12 mouse cellular contexts compared by ENCODE assay signal in genomic region chr10:5288262-5288661, GRCm38 (mm10).
DNase-seq lines count a peak whose midpoint lies in the region; ATAC-seq and TF ChIP-seq lines count a peak whose summit lies in the region.
"Had no signal": no experiment of that assay in that cellular context is flagged by ENCODE, and none has a peak within 500 bp of the region (broad histone marks: within the 10 kb centered on the region; RNA-seq: fewer than 3 reads in every experiment).

No protein-coding gene starts in this region.

- no peak for DNase-seq in lung, adult 2 months
- DNase-seq in lung, postnatal 14 days: no peak
- no peak for DNase-seq in stomach, postnatal 0 days (ENCODE audit: low spot score)
- no peak for DNase-seq in urinary bladder, postnatal 25 days (ENCODE audit: low spot score)
- no peak for DNase-seq in c-Kit-positive CD71-positive TER-119-positive erythroid progenitor cells, embryonic 14.5 days (ENCODE audit: low spot score)
- DNase-seq: right cerebral cortex, postnatal 25 days; thymus, postnatal 36 days had no signal

- no peaks in the 10 kb centered on the region for H3K27me3 ChIP-seq in limb, embryonic 13.5 days
- no peaks in the 10 kb centered on the region for H3K27me3 ChIP-seq in stomach, postnatal 0 days (ENCODE audit: control insufficient read depth, insufficient read depth, low read length)
- H3K27me3 ChIP-seq: forebrain, embryonic 13.5 days; liver, embryonic 15.5 days had no signal

- H3K4me3 ChIP-seq in lung, adult 2 months (replicated peaks; ENCODE audit: extremely low read depth, low read depth, low read length): peak overlapping the region; percentile 60
- H3K4me3 ChIP-seq in embryonic fibroblast, embryonic 13.5 days (ENCODE audit: insufficient read depth, low read length): peak overlapping the region; percentile 46
- H3K4me3 ChIP-seq in limb, embryonic 13.5 days: peak overlapping the region; percentile 41
- peak overlapping the region; percentile 34 for H3K4me3 ChIP-seq in stomach, postnatal 0 days (ENCODE audit: low read depth, low read length)
- H3K4me3 ChIP-seq: forebrain, embryonic 13.5 days; liver, embryonic 15.5 days had no signal

- no peak for TF ChIP-seq EP300 in stomach, postnatal 0 days (optimal IDR thresholded peaks at IDR 0.05)

- H3K4me2 ChIP-seq in limb, embryonic 13.5 days (replicated peaks): peak overlapping the region; percentile 64
- H3K4me2 ChIP-seq in stomach, postnatal 0 days (replicated peaks; ENCODE audit: low read depth): peak overlapping the region; percentile 52
- H3K4me2 ChIP-seq: forebrain, embryonic 13.5 days; liver, embryonic 15.5 days had no signal

- no peak for TF ChIP-seq POLR2A in lung, adult 2 months (IDR thresholded peaks at IDR 0.05; ENCODE audit: borderline replicate concordance, extremely low read depth, low read depth, low read length)
- no peak for TF ChIP-seq POLR2A in embryonic fibroblast, embryonic 13.5 days (IDR thresholded peaks at IDR 0.05; ENCODE audit: low read depth, low read length)

- no peak for TF ChIP-seq CTCF in lung, adult 2 months (IDR thresholded peaks at IDR 0.05; ENCODE audit: insufficient read depth, low read length)
- no peak for TF ChIP-seq CTCF in embryonic fibroblast, embryonic 13.5 days (IDR thresholded peaks at IDR 0.05; ENCODE audit: borderline replicate concordance, insufficient read depth, low read length)
- TF ChIP-seq CTCF in stomach, postnatal 0 days (IDR thresholded peaks at IDR 0.05; ENCODE audit: low read depth): no peak

- 12% methylated on average over 6 of the region's 6 CpGs for WGBS in lung, adult 2 months
- 31% methylated on average over 6 of the region's 6 CpGs for WGBS in limb, embryonic 13.5 days
- WGBS in stomach, postnatal 0 days: 17% methylated on average over 6 of the region's 6 CpGs

- H3K9me3 ChIP-seq in limb, embryonic 13.5 days: peaks cover 8% of the 10 kb centered on the region; the same call in 1 of the 2 replicates
- H3K9me3 ChIP-seq in stomach, postnatal 0 days (ENCODE audit: control insufficient read depth, low read length): no peaks in the 10 kb centered on the region
- H3K9me3 ChIP-seq: forebrain, embryonic 13.5 days; liver, embryonic 15.5 days had no signal

- H3K27ac ChIP-seq in embryonic fibroblast, embryonic 13.5 days (ENCODE audit: insufficient read depth, low read length): peak overlapping the region; percentile 96
- H3K27ac ChIP-seq in limb, embryonic 13.5 days: no peak overlapping the region; the same call in 1 of the 2 replicates
- H3K27ac ChIP-seq in stomach, postnatal 0 days (replicated peaks): peak overlapping the region; percentile 95
- H3K27ac ChIP-seq: forebrain, embryonic 13.5 days; liver, embryonic 15.5 days had no signal

- no peaks in the 10 kb centered on the region; the same call in 1 of the 2 replicates for H3K4me1 ChIP-seq in lung, adult 2 months (ENCODE audit: control insufficient read depth, insufficient read depth, low read length)
- H3K4me1 ChIP-seq in embryonic fibroblast, embryonic 13.5 days (ENCODE audit: control insufficient read depth, insufficient read depth, low read length): 0 out of 2 replicates have a peak, but pooled peaks cover 1% of the 10 kb centered on the region
- peaks cover 28% of the 10 kb centered on the region for H3K4me1 ChIP-seq in limb, embryonic 13.5 days
- H3K4me1 ChIP-seq in stomach, postnatal 0 days (replicated peaks; ENCODE audit: control insufficient read depth, insufficient read depth): no peaks in the 10 kb centered on the region
- H3K4me1 ChIP-seq: forebrain, embryonic 13.5 days; liver, embryonic 15.5 days had no signal

- peak overlapping the region; percentile 59; the same call in 1 of the 2 replicates for H3K9ac ChIP-seq in limb, embryonic 13.5 days
- H3K9ac ChIP-seq in stomach, postnatal 0 days (ENCODE audit: low read length): no peak overlapping the region
- H3K9ac ChIP-seq: forebrain, embryonic 13.5 days; liver, embryonic 15.5 days had no signal

- no peaks in the 10 kb centered on the region for H3K36me3 ChIP-seq in limb, embryonic 13.5 days
- no peaks in the 10 kb centered on the region for H3K36me3 ChIP-seq in stomach, postnatal 0 days (ENCODE audit: control insufficient read depth, insufficient read depth, low read length)
- H3K36me3 ChIP-seq: liver, embryonic 15.5 days had no signal

- no peak for ATAC-seq in limb, embryonic 13.5 days (ENCODE audit: low FRiP score, low read depth)
- ATAC-seq in stomach, postnatal 0 days (ENCODE audit: low FRiP score, low TSS enrichment): no peak
- ATAC-seq: forebrain, embryonic 13.5 days; Patski had no signal
